Mouse (Mus musculus) midbrain, postnatal 0 days (tissue): ENCODE measurements around the gene Ensa. TPM values are rescaled to one million over a fixed set of nuclear protein-coding genes. Genes with fewer than 3 reads are reported as not detected.
"Not testable (repeated sequence)": the region's sequence is repeated elsewhere in the genome, so short reads cannot be mapped to it uniquely, and the experiment has no call there.

Experiments used
- ATAC-seq: fragments of 200-750 bp; cut with Nextera tagmentation; 2 replicates; pipeline ENCODE4 v1.8.0; 2017; ENCODE audit warnings: moderate number of reproducible peaks, mild to moderate bottlenecking, moderate TSS enrichment, moderate library complexity; ENCODE audit not compliant: low FRiP score
- DNase-seq: peaks from one replicate; pipeline ENCODE4 v3.0.0-alpha.2; 2015; ENCODE audit warnings: low spot score
- H3K27ac ChIP-seq: fragments of 300-500 bp; sonication (generic); 2 replicates; pipeline ENCODE4 v1.5.1; 2014; ENCODE audit warnings: low read depth, mild to moderate bottlenecking, low read length, mixed read lengths
- H3K27me3 ChIP-seq: fragments of 300-500 bp; sonication (generic); 2 replicates; pipeline ENCODE4 v1.6.1; 2014; ENCODE audit warnings: low read length, control low read depth, mixed read lengths; ENCODE audit not compliant: insufficient read depth
- H3K36me3 ChIP-seq: fragments of 300-500 bp; sonication (generic); 2 replicates; pipeline ENCODE4 v1.6.1; 2014; ENCODE audit warnings: low read length, control low read depth, mixed read lengths; ENCODE audit not compliant: insufficient read depth
- H3K4me1 ChIP-seq: fragments of 300-500 bp; sonication (generic); 2 replicates; pipeline ENCODE4 v1.6.1; 2014; ENCODE audit warnings: mild to moderate bottlenecking, control low read depth, antibody characterized with exemption, low read length, mixed read lengths; ENCODE audit not compliant: insufficient read depth
- H3K4me2 ChIP-seq: fragments of 300-500 bp; sonication (generic); 2 replicates; pipeline ENCODE4 v1.6.1; 2014; ENCODE audit warnings: low read depth, mild to moderate bottlenecking, low read length, mixed read lengths; ENCODE audit not compliant: poor library complexity, severe bottlenecking
- H3K4me3 ChIP-seq: fragments of 300-500 bp; sonication (generic); 2 replicates; pipeline ENCODE4 v1.5.1; 2014; ENCODE audit warnings: low read depth, mild to moderate bottlenecking, low read length, moderate library complexity
- H3K9ac ChIP-seq: fragments of 300-500 bp; sonication (generic); replicated peaks from 2 replicates; pipeline ENCODE4 v1.6.1; 2014; ENCODE audit warnings: mild to moderate bottlenecking, low read length, moderate library complexity, mixed read lengths; ENCODE audit not compliant: poor library complexity, severe bottlenecking
- H3K9me3 ChIP-seq: fragments of 300-500 bp; sonication (generic); 2 replicates; pipeline ENCODE4 v1.6.1; 2016; ENCODE audit warnings: low read length, control low read depth
- CTCF ChIP-seq: IDR thresholded peaks from 2 replicates; pipeline ENCODE4 v1.5.1; 2016; ENCODE audit warnings: antibody characterized with exemption, mild to moderate bottlenecking
- WGBS: fragments of 180-500 bp; shearing (Covaris S2); extraction: QIAGEN DNeasy Blood & Tissue Kit; methylation state at CpG from one replicate; pipeline ENCODE4 v1.1.7; 2014; 5-methylcytosine and 5-hydroxymethylcytosine counted together
- polyA plus RNA-seq: library from polyadenylated mRNA; unstranded; fragments of >200 nt; fragmentation: Nextera tagmentation; extraction: Ambion mirVana; gene quantifications from 2 replicates; pipeline ENCODE4 v1.2.1, GENCODE M21; 2015
- total RNA-seq: library from RNA; depleted of rRNA; stranded (reverse); fragments of >200 nt; gene quantifications from 2 replicates; pipeline ENCODE4 v1.2.3, GENCODE M21; 2014

The Ensa gene
- total and polyA plus RNA-seq, 2 experiments from 2014 or later, result 100 to 169 TPM

DNA sequence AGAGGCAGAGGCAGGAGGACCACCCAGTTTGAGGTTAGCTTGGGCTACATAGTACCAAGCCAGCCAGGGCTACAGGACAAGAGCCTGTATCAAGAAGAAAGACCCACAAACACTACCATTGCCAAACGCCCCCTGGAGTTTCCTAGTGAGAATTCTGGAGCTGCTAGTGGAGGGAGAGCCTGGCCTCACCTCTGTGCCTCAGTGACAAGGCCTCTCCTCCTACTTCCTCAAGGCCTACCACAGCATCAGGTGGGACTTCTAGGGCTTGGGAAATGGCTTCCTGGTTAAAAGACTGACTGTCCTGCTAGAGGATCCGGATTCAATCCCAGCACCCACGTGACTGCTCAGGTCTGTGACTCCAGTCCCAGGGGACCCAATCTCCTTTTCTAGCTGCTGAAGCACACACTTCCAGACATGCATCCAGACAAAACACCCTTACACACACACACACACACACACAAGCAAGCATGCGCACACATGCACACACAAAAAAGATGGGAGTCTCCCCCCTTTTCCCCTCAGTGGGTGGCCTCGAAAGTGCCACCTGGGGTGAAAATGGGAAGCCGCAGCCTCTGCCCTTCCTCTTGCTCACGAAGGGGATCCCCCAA is 27.5 kb downstream of the Ensa start:
- 59% methylated on average over 7 of the region's 7 CpGs for whole genome bisulfite sequencing
- Histone ChIP-seq H3K27ac (no peak overlapping the region), H3K4me1 (peaks cover 5% of the 10 kb centered on the region; the same call in 1 of the 2 replicates), H3K4me2 (no peak overlapping the region), H3K4me3 (no peak overlapping the region), H3K36me3 (no peaks in the 10 kb centered on the region), H3K9me3 (no peaks in the 10 kb centered on the region), H3K9ac (no peak overlapping the region), H3K27me3 (no peaks in the 10 kb centered on the region)
- TF ChIP-seq CTCF, result no peak
- DNase-seq, result no peak
- no peak for ATAC-seq

DNA sequence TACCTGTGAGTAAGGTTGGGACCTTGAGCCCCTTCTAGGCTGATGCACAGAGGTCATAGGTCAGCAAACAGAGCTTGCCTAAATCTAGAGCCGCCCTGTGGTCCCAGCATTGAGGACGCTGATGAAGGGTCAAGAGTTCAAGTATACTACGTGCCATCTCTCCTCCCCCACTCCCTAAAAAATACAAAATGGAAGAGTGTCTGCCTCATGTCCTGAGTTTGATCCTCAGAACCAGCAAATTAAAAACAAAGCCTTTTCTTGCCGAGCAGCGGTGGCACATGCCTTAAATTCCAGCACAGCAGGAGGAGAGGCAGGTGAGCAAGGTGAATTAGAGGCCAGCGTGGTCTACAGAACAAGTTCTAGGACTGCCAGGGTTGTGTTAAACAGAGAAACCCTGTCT is 28.1 kb downstream of the Ensa start:
- Histone ChIP-seq H3K9ac (no peak overlapping the region), H3K4me1 (peaks cover 8% of the 10 kb centered on the region; the same call in 1 of the 2 replicates), H3K4me3 (no peak overlapping the region), H3K36me3 (no peaks in the 10 kb centered on the region), H3K4me2 (no peak overlapping the region), H3K27me3 (no peaks in the 10 kb centered on the region), H3K9me3 (no peaks in the 10 kb centered on the region), H3K27ac (no peak overlapping the region)
- TF ChIP-seq CTCF, result no peak
- DNase-seq, result no peak
- WGBS, result 19% methylated on average over 6 of the region's 6 CpGs
- ATAC-seq, result no peak

GRCm38 (mm10) chr3:95653473-95654034 is 28.8 kb downstream of the Ensa start:
- ATAC-seq (no peak), DNase-seq (peak; percentile 41)
- Histone ChIP-seq H3K9ac (no peak overlapping the region), H3K4me2 (no peak overlapping the region; the same call in 1 of the 2 replicates), H3K4me3 (no peak overlapping the region), H3K27ac (no peak overlapping the region), H3K4me1 (peaks cover 10% of the 10 kb centered on the region; the same call in 1 of the 2 replicates), H3K36me3 (no peaks in the 10 kb centered on the region), H3K9me3 (no peaks in the 10 kb centered on the region), H3K27me3 (no peaks in the 10 kb centered on the region)
- TF ChIP-seq CTCF, result no peak
- WGBS, result 17% methylated on average over 11 of the region's 11 CpGs

- H3K4me2 ChIP-seq, H3K9me3 ChIP-seq, H3K36me3 ChIP-seq, H3K27ac ChIP-seq, H3K4me3 ChIP-seq, H3K27me3 ChIP-seq, DNase-seq, H3K9ac ChIP-seq, ATAC-seq: not testable (repeated sequence)
- H3K4me1 ChIP-seq, result peaks cover 10% of the 10 kb centered on the region; the same call in 1 of the 2 replicates
- 90% methylated on average over 3 of the region's 3 CpGs for WGBS
These were observed 29.6 kb downstream of the Ensa start for GRCm38 (mm10) chr3:95654371-95654770.

GRCm38 (mm10) chr3:95655437-95655836 is 30.6 kb downstream of the Ensa start:
- H3K9ac ChIP-seq, result no peak overlapping the region
- no peak for TF ChIP-seq CTCF

DNA sequence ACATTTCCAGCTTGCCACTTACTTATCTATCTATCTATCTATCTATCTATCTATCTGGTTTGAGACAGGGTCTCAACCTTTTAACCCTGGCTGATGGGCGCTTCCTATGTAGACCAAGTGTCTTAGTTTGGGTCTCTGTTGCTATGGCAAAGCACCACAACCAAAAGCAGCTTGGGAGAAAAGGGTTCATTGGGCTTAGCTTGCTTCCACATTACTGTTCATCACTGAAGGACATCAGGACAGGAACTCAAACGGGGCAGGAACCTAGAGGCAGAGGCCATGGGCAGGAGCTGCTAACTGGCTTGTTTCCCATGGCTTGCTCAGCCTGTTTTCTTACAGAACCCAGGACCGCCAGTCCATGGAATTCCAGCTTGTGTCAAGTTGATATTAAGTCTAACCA is 32.3 kb downstream of the Ensa start:
- no peak overlapping the region for H3K4me2 ChIP-seq
- DNase-seq (no peak), ATAC-seq (no peak)
- H3K27me3 ChIP-seq, result no peaks in the 10 kb centered on the region
- no peak overlapping the region for H3K4me3 ChIP-seq
- no peaks in the 10 kb centered on the region for H3K36me3 ChIP-seq
- no peak for TF ChIP-seq CTCF
- WGBS, result 94% methylated on average over 3 of the region's 3 CpGs
- no peak overlapping the region for H3K9ac ChIP-seq
- H3K9me3 ChIP-seq, result no peaks in the 10 kb centered on the region
- peaks cover 16% of the 10 kb centered on the region for H3K4me1 ChIP-seq
- H3K27ac ChIP-seq, result no peak overlapping the region

More at GRCm38 (mm10) chr3:95655437-95655836, 30.6 kb downstream of the Ensa start:
- Histone ChIP-seq H3K4me3 (no peak overlapping the region), H3K27ac (no peak overlapping the region), H3K4me1 (peaks cover 10% of the 10 kb centered on the region; the same call in 1 of the 2 replicates), H3K4me2 (no peak overlapping the region), H3K27me3 (no peaks in the 10 kb centered on the region), H3K9me3 (no peaks in the 10 kb centered on the region), H3K36me3 (no peaks in the 10 kb centered on the region)
- ATAC-seq, result no peak
- no peak for DNase-seq
- WGBS, result 89% methylated on average over 5 of the region's 5 CpGs
